Mouse (Mus musculus): ENCODE data around the gene Zbtb38.

GRCm38 (mm10) chr9:96754625-96754969 lies 2.0 kb upstream of the Zbtb38 start:
- TF ChIP-seq CTCF (IDR thresholded peaks at IDR 0.05; ENCODE audit: low read depth, low read length), result no peak
- no peak for TF ChIP-seq POLR2A (IDR thresholded peaks at IDR 0.05; ENCODE audit: insufficient read depth, low read length)

Data from ES-Bruce4 (cell line).